ENCODE assay signal across 9 mouse cellular contexts in genomic region chr11:101230061-101230511, GRCm38 (mm10). TPM values are rescaled to one million over a fixed set of nuclear protein-coding genes. Genes with fewer than 3 reads are reported as not detected.
DNase-seq lines count a peak whose midpoint lies in the region; ATAC-seq and TF ChIP-seq lines count a peak whose summit lies in the region.
"Had no signal": no experiment of that assay in that cellular context is flagged by ENCODE, and none has a peak within 500 bp of the region (broad histone marks: within the 10 kb centered on the region; RNA-seq: fewer than 3 reads in every experiment).

No protein-coding gene starts in this region.

- H3K27me3 ChIP-seq in cerebellum, adult 2 months (ENCODE audit: control insufficient read depth, insufficient read depth, low read length), result no peaks in the 10 kb centered on the region
- peaks cover 5% of the 10 kb centered on the region; the same call in 1 of the 2 replicates for H3K27me3 ChIP-seq in embryonic facial prominence, embryonic 10.5 days (replicated peaks; ENCODE audit: low read depth, poor library complexity, severe bottlenecking)
- 0 out of 2 replicates have a peak, but pooled peaks cover 3% of the 10 kb centered on the region for H3K27me3 ChIP-seq in heart, embryonic 15.5 days
- H3K27me3 ChIP-seq in limb, embryonic 11.5 days (ENCODE audit: control insufficient read depth, insufficient read depth, low read length), result no peaks in the 10 kb centered on the region
- H3K27me3 ChIP-seq in stomach, embryonic 14.5 days (ENCODE audit: control insufficient read depth, insufficient read depth, low read length), result no peaks in the 10 kb centered on the region

- TF ChIP-seq CTCF in cerebellum, adult 2 months (IDR thresholded peaks at IDR 0.05; ENCODE audit: borderline replicate concordance, insufficient read depth, low read depth, low read length), result no peak

- no peaks in the 10 kb centered on the region for H3K36me3 ChIP-seq in embryonic facial prominence, embryonic 10.5 days (replicated peaks)
- no peaks in the 10 kb centered on the region for H3K36me3 ChIP-seq in heart, embryonic 15.5 days
- no peaks in the 10 kb centered on the region for H3K36me3 ChIP-seq in limb, embryonic 11.5 days (ENCODE audit: control insufficient read depth, insufficient read depth, low read length)
- H3K36me3 ChIP-seq in stomach, embryonic 14.5 days (ENCODE audit: control insufficient read depth, insufficient read depth, low read length), result no peaks in the 10 kb centered on the region
- H3K36me3 ChIP-seq: midbrain, embryonic 12.5 days had no signal

- H3K9ac ChIP-seq in heart, embryonic 15.5 days, result no peak overlapping the region
- no peak overlapping the region for H3K9ac ChIP-seq in limb, embryonic 11.5 days (ENCODE audit: low read length)
- H3K9ac ChIP-seq in stomach, embryonic 14.5 days (replicated peaks; ENCODE audit: low read depth, low read length), result no peak overlapping the region
- H3K9ac ChIP-seq: midbrain, embryonic 12.5 days had no signal

- no peak overlapping the region for H3K4me3 ChIP-seq in cerebellum, adult 2 months (replicated peaks; ENCODE audit: insufficient read depth, low read depth, low read length)
- H3K4me3 ChIP-seq in embryonic facial prominence, embryonic 10.5 days, result no peak overlapping the region
- no peak overlapping the region for H3K4me3 ChIP-seq in heart, embryonic 15.5 days
- no peak overlapping the region for H3K4me3 ChIP-seq in limb, embryonic 11.5 days (ENCODE audit: low read depth, low read length)
- H3K4me3 ChIP-seq in stomach, embryonic 14.5 days (ENCODE audit: low read depth, low read length), result no peak overlapping the region
- H3K4me3 ChIP-seq: midbrain, embryonic 12.5 days had no signal

- H3K4me2 ChIP-seq in heart, embryonic 15.5 days, result no peak overlapping the region
- no peak overlapping the region for H3K4me2 ChIP-seq in limb, embryonic 11.5 days (ENCODE audit: low read depth, severe bottlenecking)
- 0 out of 2 replicates have a peak overlapping the region, but pooled peaks have one; percentile 36 for H3K4me2 ChIP-seq in stomach, embryonic 14.5 days (replicated peaks; ENCODE audit: low read depth, low read length)
- H3K4me2 ChIP-seq: midbrain, embryonic 12.5 days had no signal

- 0 out of 2 replicates have a peak, but pooled peaks cover 2% of the 10 kb centered on the region for H3K4me1 ChIP-seq in cerebellum, adult 2 months (ENCODE audit: control insufficient read depth, insufficient read depth, low read length)
- H3K4me1 ChIP-seq in embryonic facial prominence, embryonic 10.5 days, result peaks cover 51% of the 10 kb centered on the region
- peaks cover 25% of the 10 kb centered on the region for H3K4me1 ChIP-seq in heart, embryonic 15.5 days (replicated peaks)
- H3K4me1 ChIP-seq in limb, embryonic 11.5 days (ENCODE audit: control insufficient read depth, insufficient read depth, low read length), result peaks cover 20% of the 10 kb centered on the region
- H3K4me1 ChIP-seq in stomach, embryonic 14.5 days (ENCODE audit: control insufficient read depth, insufficient read depth, low read length), result peaks cover 18% of the 10 kb centered on the region

- WGBS in cerebellum, adult 2 months, result 13% methylated on average over 2 of the region's 2 CpGs
- 17% methylated on average over 2 of the region's 2 CpGs for WGBS in embryonic facial prominence, embryonic 10.5 days
- WGBS in heart, embryonic 15.5 days, result 43% methylated on average over 2 of the region's 2 CpGs
- 19% methylated on average over 2 of the region's 2 CpGs for WGBS in limb, embryonic 11.5 days
- 19% methylated on average over 2 of the region's 2 CpGs for WGBS in stomach, embryonic 14.5 days

- H3K27ac ChIP-seq in cerebellum, adult 2 months (ENCODE audit: insufficient read depth, low read length), result peak overlapping the region; percentile 65; the same call in 1 of the 2 replicates
- H3K27ac ChIP-seq in embryonic facial prominence, embryonic 10.5 days (replicated peaks), result peak overlapping the region; percentile 86
- H3K27ac ChIP-seq in heart, embryonic 15.5 days, result peak overlapping the region; percentile 92
- peak overlapping the region; percentile 23; the same call in 1 of the 2 replicates for H3K27ac ChIP-seq in limb, embryonic 11.5 days (replicated peaks; ENCODE audit: low read depth, low read length)
- H3K27ac ChIP-seq in stomach, embryonic 14.5 days (ENCODE audit: low read length), result peak overlapping the region; percentile 89
- H3K27ac ChIP-seq: midbrain, embryonic 12.5 days had no signal

- DNase-seq in cerebellum, adult 2 months, result peak in 1 of 2 experiments; percentile 20
- no peak for DNase-seq in cerebellum, adult 11-12 months
- DNase-seq in embryonic facial prominence, embryonic 10.5 days (ENCODE audit: low spot score), result no peak
- DNase-seq in limb, embryonic 11.5 days (ENCODE audit: low spot score), result no peak
- no peak for DNase-seq in cerebellum, adult 8-10 months
- DNase-seq in thymus, adult 18-20 months, result no peak

- TF ChIP-seq POLR2A in cerebellum, adult 2 months (IDR thresholded peaks at IDR 0.05; ENCODE audit: borderline replicate concordance, insufficient read depth, low read length), result no peak

- H3K9me3 ChIP-seq in embryonic facial prominence, embryonic 10.5 days, result no peaks in the 10 kb centered on the region
- no peaks in the 10 kb centered on the region for H3K9me3 ChIP-seq in heart, embryonic 15.5 days (replicated peaks)
- no peaks in the 10 kb centered on the region for H3K9me3 ChIP-seq in limb, embryonic 11.5 days (ENCODE audit: control insufficient read depth, low read length)
- H3K9me3 ChIP-seq in stomach, embryonic 14.5 days (ENCODE audit: control insufficient read depth, low read depth, low read length), result no peaks in the 10 kb centered on the region
- H3K9me3 ChIP-seq: midbrain, embryonic 12.5 days had no signal

- ATAC-seq in heart, embryonic 15.5 days (replicated peaks; ENCODE audit: insufficient number of reproducible peaks, insufficient read depth, low FRiP score, low read depth), result no peak
- ATAC-seq in limb, embryonic 11.5 days (ENCODE audit: insufficient number of reproducible peaks, low FRiP score, low TSS enrichment, low read depth), result no peak
- no peak for ATAC-seq in stomach, embryonic 14.5 days (ENCODE audit: insufficient number of reproducible peaks, insufficient read depth, low FRiP score, low read depth)

RNA-seq across cellular contexts. Expression of gene Ezh1, which starts 3.8 kb away (rescaled TPM):
- 64.4 and 70.7 TPM in 2 replicates for polyA plus RNA-seq in cerebellum, adult 2 months (2012; rRNA removed)
- polyA plus RNA-seq in embryonic facial prominence, embryonic 10.5 days (2016; fragmentation: Nextera tagmentation; extraction: Ambion mirVana), result 13.3 and 14.5 TPM in 2 replicates
- polyA plus RNA-seq in heart, embryonic 15.5 days (2015; fragmentation: Nextera tagmentation; extraction: Ambion mirVana), result 13.3 and 15.0 TPM in 2 replicates
- polyA plus RNA-seq in limb, embryonic 11.5 days (2014; fragmentation: Nextera tagmentation; extraction: Ambion mirVana), result 12.7 and 13.4 TPM in 2 replicates
- 17.7 and 19.1 TPM in 2 replicates for polyA plus RNA-seq in stomach, embryonic 14.5 days (2014; fragmentation: Nextera tagmentation; extraction: Ambion mirVana)

RNA-seq across cellular contexts. Expression of gene Ramp2, which starts 15.7 kb away (rescaled TPM):
- 50.3 and 52.7 TPM in 2 replicates for polyA plus RNA-seq in cerebellum, adult 2 months (2012; rRNA removed)
- polyA plus RNA-seq in embryonic facial prominence, embryonic 10.5 days (2016; fragmentation: Nextera tagmentation; extraction: Ambion mirVana), result 66.4 and 68.4 TPM in 2 replicates
- polyA plus RNA-seq in heart, embryonic 15.5 days (2015; fragmentation: Nextera tagmentation; extraction: Ambion mirVana), result 196 and 210 TPM in 2 replicates
- 60.4 and 67.2 TPM in 2 replicates for polyA plus RNA-seq in limb, embryonic 11.5 days (2014; fragmentation: Nextera tagmentation; extraction: Ambion mirVana)
- polyA plus RNA-seq in stomach, embryonic 14.5 days (2014; fragmentation: Nextera tagmentation; extraction: Ambion mirVana), result 123 and 128 TPM in 2 replicates

RNA-seq across cellular contexts. Expression of gene Vps25, which starts 23.4 kb away (rescaled TPM):
- polyA plus RNA-seq in cerebellum, adult 2 months (2012; rRNA removed), result 66.8 and 67.0 TPM in 2 replicates
- polyA plus RNA-seq in embryonic facial prominence, embryonic 10.5 days (2016; fragmentation: Nextera tagmentation; extraction: Ambion mirVana), result 124 TPM in 2 replicates
- polyA plus RNA-seq in heart, embryonic 15.5 days (2015; fragmentation: Nextera tagmentation; extraction: Ambion mirVana), result 89.1 and 106 TPM in 2 replicates
- polyA plus RNA-seq in limb, embryonic 11.5 days (2014; fragmentation: Nextera tagmentation; extraction: Ambion mirVana), result 111 and 120 TPM in 2 replicates
- 153 and 154 TPM in 2 replicates for polyA plus RNA-seq in stomach, embryonic 14.5 days (2014; fragmentation: Nextera tagmentation; extraction: Ambion mirVana)

RNA-seq across cellular contexts. Expression of gene Wnk4, which starts 30.3 kb away (rescaled TPM):
- 2.6 and 3.1 TPM in 2 replicates for polyA plus RNA-seq in cerebellum, adult 2 months (2012; rRNA removed)
- polyA plus RNA-seq in embryonic facial prominence, embryonic 10.5 days (2016; fragmentation: Nextera tagmentation; extraction: Ambion mirVana), result 6.0 and 8.3 TPM in 2 replicates
- 4.1 and 7.2 TPM in 2 replicates for polyA plus RNA-seq in heart, embryonic 15.5 days (2015; fragmentation: Nextera tagmentation; extraction: Ambion mirVana)
- polyA plus RNA-seq in limb, embryonic 11.5 days (2014; fragmentation: Nextera tagmentation; extraction: Ambion mirVana), result 7.0 and 8.1 TPM in 2 replicates
- polyA plus RNA-seq in stomach, embryonic 14.5 days (2014; fragmentation: Nextera tagmentation; extraction: Ambion mirVana), result 21.9 and 26.8 TPM in 2 replicates

RNA-seq across cellular contexts. Expression of gene Cntd1, which starts 48.7 kb away (rescaled TPM):
- 0.65 TPM in 2 replicates for polyA plus RNA-seq in cerebellum, adult 2 months (2012; rRNA removed)
- 1.3 and 1.4 TPM in 2 replicates for polyA plus RNA-seq in embryonic facial prominence, embryonic 10.5 days (2016; fragmentation: Nextera tagmentation; extraction: Ambion mirVana)
- polyA plus RNA-seq in heart, embryonic 15.5 days (2015; fragmentation: Nextera tagmentation; extraction: Ambion mirVana), result 0.61 and 0.68 TPM in 2 replicates
- 1.3 and 1.8 TPM in 2 replicates for polyA plus RNA-seq in limb, embryonic 11.5 days (2014; fragmentation: Nextera tagmentation; extraction: Ambion mirVana)
- 0.87 and 1.6 TPM in 2 replicates for polyA plus RNA-seq in stomach, embryonic 14.5 days (2014; fragmentation: Nextera tagmentation; extraction: Ambion mirVana)

Comparison
In these comparisons a context has a peak if more than half of its experiments do, and no peak if none do; other contexts are left out.
1. H3K27ac ChIP-seq: peak in every context shown above with its lines; median percentile 92 in heart, embryonic 15.5 days; 89 in stomach, embryonic 14.5 days; 86 in embryonic facial prominence, embryonic 10.5 days; 65 in cerebellum, adult 2 months; 23 in limb, embryonic 11.5 days.